Mouse (Mus musculus) cerebellum, adult 2 months (tissue): ENCODE data around the gene Ten1.

ENCODE experiments used
- CTCF ChIP-seq: fragments of 200-500 bp; IDR thresholded peaks from 2 replicates; pipeline ENCODE4 v1.5.1; 2011; ENCODE audit warnings: low read depth, mild to moderate bottlenecking, control low read depth, low read length, moderate library complexity, borderline replicate concordance; ENCODE audit not compliant: insufficient read depth
- POLR2A ChIP-seq: fragments of 200-500 bp; IDR thresholded peaks from 2 replicates; pipeline ENCODE4 v1.6.1; 2011; ENCODE audit warnings: low read length, control low read depth, borderline replicate concordance; ENCODE audit not compliant: insufficient read depth

DNA sequence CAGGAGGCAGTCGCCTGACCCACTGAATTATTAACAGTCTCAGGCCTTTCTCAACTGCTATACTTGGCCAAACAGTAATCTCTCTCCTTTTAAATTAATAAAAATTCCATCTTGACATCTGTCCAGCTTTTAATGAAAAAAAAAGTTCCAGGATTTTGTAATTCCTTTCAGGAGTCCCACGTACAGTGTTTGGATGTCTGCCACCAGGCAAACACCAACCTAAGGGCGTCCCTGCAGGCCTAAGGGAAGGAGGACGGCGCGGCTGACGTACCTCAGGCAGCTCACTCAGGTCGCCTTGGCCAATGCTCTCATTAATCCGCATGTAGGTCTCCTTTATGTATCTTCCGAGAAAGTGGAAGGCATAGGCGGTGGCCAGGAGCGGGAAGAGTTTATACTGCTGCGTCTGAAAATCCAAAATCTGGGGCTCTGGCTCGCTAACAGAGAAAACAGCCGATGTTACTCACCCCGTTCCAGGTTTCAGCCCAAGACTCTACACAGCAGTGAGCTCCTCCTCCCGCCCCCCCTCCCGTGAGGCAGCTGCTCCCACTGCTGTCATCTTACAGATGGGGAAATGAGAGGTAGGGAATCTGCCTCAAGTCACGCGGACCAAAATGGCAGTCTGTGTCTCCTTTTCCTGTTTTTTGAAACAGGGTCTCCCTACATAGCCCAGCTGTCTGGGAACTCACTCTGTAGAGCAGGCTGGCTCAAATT is 20.1 kb upstream of the Ten1 start:
- TF ChIP-seq CTCF (no peak), POLR2A (no peak)
